Mouse (Mus musculus) heart, postnatal 0 days (tissue): ENCODE data around the gene Maml3. TPM values are rescaled to one million over a fixed set of nuclear protein-coding genes. Genes with fewer than 3 reads are reported as not detected.

Experiments used
- ATAC-seq: fragments of 200-750 bp; cut with Nextera tagmentation; 2 replicates; pipeline ENCODE4 v1.8.0; 2017; ENCODE audit warnings: low read depth, moderate number of reproducible peaks, moderate library complexity; ENCODE audit not compliant: insufficient read depth
- DNase-seq: peaks from one replicate; pipeline ENCODE4 v3.0.0-alpha.2; 2016; ENCODE audit warnings: low spot score
- H3K27ac ChIP-seq: fragments of 300-500 bp; sonication (generic); 2 replicates; pipeline ENCODE4 v1.5.1; 2014; ENCODE audit warnings: low read depth, mild to moderate bottlenecking
- H3K27me3 ChIP-seq: fragments of 300-500 bp; sonication (generic); 2 replicates; pipeline ENCODE4 v1.6.1; 2014; ENCODE audit warnings: low read length, mixed read lengths; ENCODE audit not compliant: control insufficient read depth, insufficient read depth
- H3K36me3 ChIP-seq: fragments of 300-500 bp; sonication (generic); replicated peaks from 2 replicates; pipeline ENCODE4 v1.6.1; 2014; ENCODE audit warnings: low read length, mixed read lengths; ENCODE audit not compliant: control insufficient read depth, insufficient read depth
- H3K4me1 ChIP-seq: fragments of 300-500 bp; sonication (generic); 2 replicates; pipeline ENCODE4 v1.6.1; 2014; ENCODE audit warnings: antibody characterized with exemption; ENCODE audit not compliant: control insufficient read depth, insufficient read depth
- H3K4me2 ChIP-seq: fragments of 300-500 bp; sonication (generic); 2 replicates; pipeline ENCODE4 v1.6.1; 2014; ENCODE audit warnings: low read depth, mild to moderate bottlenecking, low read length, moderate library complexity
- H3K4me3 ChIP-seq: fragments of 300-500 bp; sonication (generic); 2 replicates; pipeline ENCODE4 v1.5.1; 2014; ENCODE audit warnings: low read depth, low read length
- H3K9ac ChIP-seq: fragments of 300-500 bp; sonication (generic); replicated peaks from 2 replicates; pipeline ENCODE4 v1.6.1; 2014; ENCODE audit warnings: low read depth, low read length, mixed read lengths
- H3K9me3 ChIP-seq: fragments of 300-500 bp; sonication (generic); replicated peaks from 2 replicates; pipeline ENCODE4 v1.6.1; 2016; ENCODE audit warnings: low read length; ENCODE audit not compliant: control insufficient read depth
- CTCF ChIP-seq: IDR thresholded peaks from 2 replicates; pipeline ENCODE4 v1.5.1; 2016; ENCODE audit warnings: antibody characterized with exemption, control low read depth, low read depth
- EP300 ChIP-seq: IDR thresholded peaks from 2 replicates; pipeline ENCODE4 v1.6.1; 2016; ENCODE audit warnings: antibody characterized with exemption, low read depth
- WGBS: fragments of 180-500 bp; shearing (Covaris S2); extraction: QIAGEN DNeasy Blood & Tissue Kit; methylation state at CpG from one replicate; pipeline ENCODE4 v1.1.7; 2014; 5-methylcytosine and 5-hydroxymethylcytosine counted together
- polyA plus RNA-seq: library from polyadenylated mRNA; unstranded; fragments of >200 nt; fragmentation: Nextera tagmentation; extraction: Ambion mirVana; gene quantifications from 2 replicates; pipeline ENCODE4 v1.2.1, GENCODE M21; 2015
- total RNA-seq: library from RNA; depleted of rRNA; stranded (reverse); fragments of >200 nt; gene quantifications from 2 replicates; pipeline ENCODE4 v1.2.3, GENCODE M21; 2014; ENCODE audit warnings: low replicate concordance

The Maml3 gene
- total and polyA plus RNA-seq, 2 experiments from 2014 or later: 1.6 to 6.2 TPM

DNA sequence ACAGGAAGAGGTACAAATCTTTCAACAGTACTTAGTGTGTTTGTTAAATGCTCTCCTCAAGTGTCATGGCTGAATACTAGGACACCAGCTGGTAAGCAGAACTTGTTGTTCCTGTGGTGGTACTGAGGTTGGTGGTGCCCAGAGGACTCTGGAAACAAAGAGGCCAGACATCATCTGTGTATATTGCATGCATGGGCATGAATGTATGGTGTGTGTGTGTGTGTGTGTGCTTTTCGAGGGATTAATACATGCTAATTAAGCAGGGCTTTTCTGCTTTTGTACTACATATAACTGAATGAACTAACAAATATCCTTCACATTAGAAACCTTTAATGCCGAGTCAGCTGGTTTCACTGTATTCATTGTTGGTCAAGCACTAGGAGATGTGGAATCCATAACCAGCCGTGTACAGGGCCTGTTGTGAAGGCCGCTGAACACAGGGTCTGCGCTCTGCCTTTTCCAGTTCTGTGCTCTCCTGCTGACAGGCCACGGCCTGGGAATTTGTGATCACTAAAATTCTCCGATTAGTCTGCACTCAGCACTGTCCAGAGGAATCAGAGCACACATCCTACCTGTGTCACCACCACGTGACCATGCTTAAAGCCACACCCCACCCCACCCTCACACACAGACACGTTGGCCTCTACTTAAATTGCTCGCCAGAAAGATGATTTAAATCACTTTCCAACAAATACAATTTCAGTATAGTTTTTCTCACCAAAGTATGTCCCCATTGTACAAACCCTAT lies 197.6 kb downstream of the Maml3 start:
- Histone ChIP-seq H3K4me1 (peaks cover 28% of the 10 kb centered on the region), H3K4me3 (no peak overlapping the region), H3K9ac (no peak overlapping the region), H3K4me2 (no peak overlapping the region), H3K27ac (no peak overlapping the region), H3K36me3 (no peaks in the 10 kb centered on the region), H3K27me3 (no peaks in the 10 kb centered on the region), H3K9me3 (no peaks in the 10 kb centered on the region)
- DNase-seq (no peak), ATAC-seq (no peak)
- TF ChIP-seq CTCF (no peak), EP300 (no peak)
- WGBS: 50% methylated on average over 10 of the region's 10 CpGs

DNA sequence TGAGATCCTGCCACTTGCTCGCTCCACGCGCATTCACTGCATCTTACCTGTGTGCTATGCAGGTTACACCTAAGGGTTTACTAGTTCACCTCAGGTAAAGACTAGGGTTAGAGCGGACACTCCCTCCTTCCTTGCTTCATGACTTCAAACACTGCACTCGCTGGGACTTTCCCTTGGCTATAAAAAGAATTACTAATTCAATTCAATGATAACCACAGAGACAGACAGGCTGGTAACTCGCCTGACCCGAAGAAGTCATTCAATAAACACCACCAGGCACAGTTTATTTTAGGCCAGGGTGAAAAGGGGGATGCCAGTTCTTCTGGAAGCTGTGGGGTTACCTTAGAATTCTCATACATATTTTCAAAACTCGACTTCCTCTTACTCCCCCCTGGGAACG lies 199.0 kb downstream of the Maml3 start:
- Histone ChIP-seq H3K36me3 (no peaks in the 10 kb centered on the region), H3K4me1 (peaks cover 28% of the 10 kb centered on the region), H3K4me2 (peak overlapping the region; percentile 29), H3K9me3 (no peaks in the 10 kb centered on the region), H3K27me3 (no peaks in the 10 kb centered on the region), H3K4me3 (no peak overlapping the region), H3K27ac (peak overlapping the region; percentile 54), H3K9ac (no peak overlapping the region)
- ATAC-seq (peak; percentile 16; the same call in 1 of the 2 replicates), DNase-seq (peak; percentile 14)
- WGBS: 40% methylated on average over 9 of the region's 9 CpGs
- TF ChIP-seq EP300 (no peak), CTCF (no peak)

DNA sequence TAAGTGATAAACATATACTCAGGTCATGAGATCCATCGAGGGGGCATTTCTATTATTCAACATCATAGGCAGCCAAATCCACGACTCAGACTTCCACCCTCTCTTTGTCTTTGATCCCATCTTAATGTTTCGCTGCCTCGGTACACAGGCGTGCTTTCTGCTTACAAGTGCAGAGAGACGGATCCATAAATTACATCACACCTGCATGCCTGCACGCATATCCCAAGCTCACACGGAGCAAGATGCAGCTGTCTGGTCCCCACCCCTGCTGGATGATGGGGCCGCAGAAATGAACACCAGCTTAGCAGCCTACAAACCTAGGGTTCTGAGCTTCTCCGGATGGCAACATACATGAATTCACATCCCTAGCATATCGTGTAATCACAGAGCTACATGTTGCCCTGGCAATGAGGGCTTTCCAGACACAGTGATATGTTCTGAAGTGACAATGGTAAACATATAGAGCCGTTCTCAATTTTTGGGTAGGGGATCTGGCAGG lies 200.5 kb downstream of the Maml3 start:
- H3K4me1 ChIP-seq: peaks cover 28% of the 10 kb centered on the region
- no peaks in the 10 kb centered on the region for H3K27me3 ChIP-seq
- TF ChIP-seq CTCF (no peak), EP300 (no peak)
- DNase-seq: no peak
- H3K27ac ChIP-seq: no peak overlapping the region
- H3K4me2 ChIP-seq: no peak overlapping the region
- no peaks in the 10 kb centered on the region for H3K36me3 ChIP-seq
- H3K4me3 ChIP-seq: no peak overlapping the region
- ATAC-seq: no peak
- H3K9ac ChIP-seq: no peak overlapping the region
- H3K9me3 ChIP-seq: no peaks in the 10 kb centered on the region
- WGBS: 85% methylated on average over 12 of the region's 12 CpGs

DNA sequence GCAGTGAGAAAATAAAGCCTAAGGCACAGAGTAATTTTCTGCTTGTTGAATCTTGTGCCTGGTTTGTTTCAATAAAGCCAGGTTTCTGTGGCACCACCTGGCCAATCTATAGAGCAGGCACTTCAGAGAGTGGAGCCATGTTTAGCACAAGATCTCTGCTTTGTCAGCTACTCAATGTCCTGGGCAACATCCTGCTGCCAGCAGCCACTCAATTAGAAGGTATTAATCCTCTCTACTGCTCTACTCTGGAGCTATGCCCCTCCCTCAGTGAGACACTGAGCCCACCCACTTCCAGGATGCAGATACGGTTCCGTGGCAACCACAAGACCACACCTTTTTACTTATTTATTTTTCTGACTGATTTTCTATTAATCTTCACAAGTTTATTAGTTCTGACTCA lies 203.7 kb downstream of the Maml3 start:
- Histone ChIP-seq H3K4me3 (no peak overlapping the region), H3K27ac (no peak overlapping the region), H3K9me3 (no peaks in the 10 kb centered on the region), H3K9ac (no peak overlapping the region), H3K36me3 (no peaks in the 10 kb centered on the region), H3K4me1 (peaks cover 6% of the 10 kb centered on the region), H3K27me3 (no peaks in the 10 kb centered on the region), H3K4me2 (no peak overlapping the region)
- TF ChIP-seq EP300 (no peak), CTCF (no peak)
- ATAC-seq: no peak
- WGBS: 50% methylated on average over 2 of the region's 2 CpGs
- DNase-seq: no peak

DNA sequence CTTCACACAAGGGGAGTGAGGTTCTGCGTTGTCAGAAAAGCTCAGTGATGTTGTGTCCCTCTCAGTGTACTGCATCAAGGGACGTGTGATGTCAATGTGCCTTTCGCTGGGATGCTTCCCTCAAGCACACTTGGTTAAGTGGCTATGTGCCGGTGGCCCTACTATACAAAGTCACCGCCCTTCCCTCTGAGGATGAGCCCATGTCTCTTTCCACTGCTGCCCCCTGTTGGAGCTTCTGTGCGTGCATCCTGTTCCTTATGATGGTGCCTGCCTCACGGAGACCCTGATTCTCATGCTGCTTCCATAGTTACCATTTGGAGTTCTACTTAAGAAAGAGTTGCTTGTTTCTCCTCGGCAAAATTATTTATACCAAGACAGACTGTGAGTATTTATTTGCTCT lies 210.4 kb downstream of the Maml3 start:
- H3K4me1 ChIP-seq: peaks cover 6% of the 10 kb centered on the region

DNA sequence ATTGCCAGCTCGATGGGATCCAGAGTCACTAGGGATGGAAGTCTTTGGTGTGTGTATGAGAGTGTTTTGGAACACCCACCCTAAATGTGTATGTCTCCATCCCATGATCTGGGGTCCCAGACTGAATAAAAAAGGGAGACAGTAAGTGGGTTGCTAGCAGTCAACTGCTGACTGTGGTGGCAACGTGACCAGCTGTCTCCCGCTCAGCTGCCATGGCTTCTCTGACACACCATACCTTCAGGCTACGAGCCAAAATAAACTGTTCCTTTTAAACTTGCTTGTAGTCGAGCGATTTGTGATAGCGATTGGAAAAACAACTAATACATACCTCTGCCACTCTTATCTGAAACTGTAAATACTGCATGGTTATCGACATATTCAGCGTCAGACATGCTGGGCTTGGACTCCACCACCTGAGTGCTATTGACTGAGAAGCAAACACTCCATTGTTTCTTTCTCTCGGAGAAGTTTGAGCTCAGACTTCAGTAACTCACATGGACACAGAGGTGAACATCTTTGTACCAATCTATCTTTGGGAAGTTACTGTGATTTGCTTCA lies 213.2 kb downstream of the Maml3 start:
- H3K4me1 ChIP-seq: peaks cover 17% of the 10 kb centered on the region
- H3K9ac ChIP-seq: no peak overlapping the region
- no peak overlapping the region for H3K4me2 ChIP-seq
- H3K27ac ChIP-seq: no peak overlapping the region
- no peak overlapping the region for H3K4me3 ChIP-seq
- TF ChIP-seq CTCF: no peak
- TF ChIP-seq EP300: no peak
- no peaks in the 10 kb centered on the region for H3K27me3 ChIP-seq
- ATAC-seq (no peak), DNase-seq (no peak)
- no peaks in the 10 kb centered on the region for H3K36me3 ChIP-seq
- H3K9me3 ChIP-seq: 0 out of 2 replicates have a peak, but pooled peaks cover 7% of the 10 kb centered on the region
- WGBS: 59% methylated on average over 10 of the region's 10 CpGs

More for the DNA sequence above, 210.4 kb downstream of the Maml3 start:
- no peaks in the 10 kb centered on the region for H3K36me3 ChIP-seq
- no peaks in the 10 kb centered on the region for H3K27me3 ChIP-seq
- WGBS: 69% methylated on average over 8 of the region's 8 CpGs
- no peak overlapping the region for H3K9ac ChIP-seq
- TF ChIP-seq CTCF (peak; percentile 32), EP300 (no peak)
- H3K4me3 ChIP-seq: no peak overlapping the region
- 0 out of 2 replicates have a peak, but pooled peaks cover 7% of the 10 kb centered on the region for H3K9me3 ChIP-seq
- DNase-seq (no peak), ATAC-seq (no peak)
- no peak overlapping the region for H3K27ac ChIP-seq
- no peak overlapping the region for H3K4me2 ChIP-seq
